Mouse (Mus musculus) kidney, postnatal 14 days (tissue): ENCODE results near the gene Chmp1a.
A peak's percentile ranks its signal among the peaks of the same experiment; 100 is the strongest.
"Not testable (repeated sequence)": the region's sequence is repeated elsewhere in the genome, so short reads cannot be mapped to it uniquely, and the experiment has no call there.

ENCODE experiments used
- DNase-seq: peaks from one replicate; pipeline ENCODE4 v3.0.0; 2022; ENCODE audit warnings: mixed read lengths

Gene Chmp1a

DNA sequence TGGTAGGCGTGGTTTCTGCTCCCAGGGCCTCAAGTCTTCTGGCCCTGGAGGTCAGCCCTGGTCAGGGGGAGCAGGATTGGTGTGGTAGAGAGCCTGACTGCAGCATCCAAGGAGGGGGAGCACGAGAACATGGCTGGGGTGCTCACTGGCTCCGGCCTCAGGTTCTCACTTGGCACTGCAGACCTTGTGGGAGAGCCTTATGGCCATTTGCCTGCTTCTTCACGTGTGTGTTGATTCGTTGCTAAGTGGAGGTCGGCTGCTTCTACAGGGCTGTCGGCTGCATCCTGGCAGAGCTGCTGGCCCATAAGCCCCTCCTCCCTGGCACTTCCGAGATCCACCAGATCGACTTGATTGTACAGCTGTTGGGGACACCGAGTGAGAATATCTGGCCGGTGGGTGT, 17.8 kb upstream of the Chmp1a start:
- DNase-seq = not testable (repeated sequence)

DNA sequence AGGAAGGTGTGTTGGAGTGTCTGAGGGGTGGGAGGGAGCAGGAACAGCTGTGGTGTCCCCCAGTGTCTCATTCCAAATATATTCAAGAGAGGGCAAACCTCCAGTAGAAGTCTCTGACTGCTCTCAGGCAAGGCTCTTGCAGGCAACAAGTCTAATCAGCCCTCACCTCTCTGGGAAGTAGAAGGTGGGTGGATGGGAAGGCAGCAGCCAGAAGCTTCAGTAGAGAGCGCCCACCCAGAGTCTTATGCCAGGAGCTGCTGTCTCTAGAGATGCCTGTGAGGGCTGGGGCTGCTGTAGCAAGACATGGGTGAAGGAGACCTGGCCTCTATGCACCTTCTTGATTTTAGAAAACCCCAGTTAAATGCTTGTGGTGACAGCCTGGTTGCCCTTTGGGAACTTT, 15.9 kb upstream of the Chmp1a start:
- DNase-seq = no peak

DNA sequence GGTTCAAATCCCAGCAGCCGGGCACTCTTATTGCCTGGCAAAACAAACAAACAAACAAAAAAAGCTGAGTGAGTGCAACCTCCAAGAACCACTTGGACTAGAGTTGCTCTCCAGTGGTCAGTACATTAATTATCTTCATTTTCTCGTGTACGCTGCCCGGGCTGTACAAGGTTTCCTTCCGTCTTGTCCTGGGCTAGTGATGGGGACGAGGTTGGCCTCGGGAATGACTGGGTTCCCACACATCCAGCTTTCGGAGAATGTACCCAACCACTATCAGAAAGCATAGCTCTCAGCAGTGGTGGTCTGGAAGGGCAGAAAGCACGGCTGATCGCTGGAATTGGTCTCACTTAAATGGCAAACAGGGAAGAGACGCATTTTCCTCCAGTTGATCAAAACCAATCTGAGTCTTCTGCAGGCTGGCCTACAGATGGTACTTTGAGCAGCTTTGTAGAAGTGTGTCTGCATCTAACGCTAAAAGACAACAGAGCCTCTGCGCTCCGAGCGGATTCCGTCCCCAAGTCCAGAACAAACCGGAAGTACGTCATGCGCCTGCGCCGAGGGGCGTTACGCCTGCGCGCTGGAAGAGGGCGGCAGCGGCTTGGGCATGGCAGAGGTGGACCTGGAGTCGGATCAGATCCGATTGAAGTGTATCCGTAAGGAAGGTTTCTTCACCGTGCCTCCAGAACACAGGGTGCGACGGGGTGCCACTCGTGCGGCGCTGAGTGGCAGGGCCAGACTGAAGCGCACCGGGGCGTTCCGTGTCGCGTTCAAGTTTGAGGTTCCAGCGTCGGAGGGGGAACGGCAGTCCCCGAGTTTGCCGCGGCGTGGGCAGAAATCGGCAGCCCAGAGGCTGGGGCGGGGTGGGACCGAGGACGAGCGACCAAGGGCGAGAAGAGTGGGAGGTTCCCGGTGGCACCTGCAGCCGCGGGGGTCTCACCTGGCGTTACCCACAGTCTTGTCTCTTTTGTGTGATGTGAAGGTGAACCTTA, 12.0 kb upstream of the Chmp1a start, which contains the start of gene Cdk10:
Gene Cdk10, plus strand, starts transcription at position 565 of the 989 bp plus-strand sequence.
- DNase-seq = peak; percentile 95

DNA sequence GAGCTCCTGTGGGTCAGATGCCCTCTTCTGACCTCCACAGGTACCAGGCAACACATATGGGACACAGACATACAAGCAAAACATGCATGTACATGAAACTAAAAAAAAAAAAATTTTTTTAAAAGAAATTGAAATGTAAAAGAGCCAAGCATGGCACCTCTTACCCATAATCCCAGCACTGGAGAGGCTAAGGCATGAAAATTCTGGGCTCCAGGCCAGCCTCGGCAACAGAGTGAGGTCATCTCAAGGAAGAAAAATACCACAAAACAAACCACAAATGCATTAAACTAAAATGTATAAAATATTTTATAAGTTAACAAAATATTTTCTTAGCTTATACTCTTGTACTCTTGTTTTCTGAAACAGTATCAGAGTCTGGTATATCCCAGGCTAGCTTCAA, 8.4 kb upstream of the Chmp1a start:
- DNase-seq = no peak

DNA sequence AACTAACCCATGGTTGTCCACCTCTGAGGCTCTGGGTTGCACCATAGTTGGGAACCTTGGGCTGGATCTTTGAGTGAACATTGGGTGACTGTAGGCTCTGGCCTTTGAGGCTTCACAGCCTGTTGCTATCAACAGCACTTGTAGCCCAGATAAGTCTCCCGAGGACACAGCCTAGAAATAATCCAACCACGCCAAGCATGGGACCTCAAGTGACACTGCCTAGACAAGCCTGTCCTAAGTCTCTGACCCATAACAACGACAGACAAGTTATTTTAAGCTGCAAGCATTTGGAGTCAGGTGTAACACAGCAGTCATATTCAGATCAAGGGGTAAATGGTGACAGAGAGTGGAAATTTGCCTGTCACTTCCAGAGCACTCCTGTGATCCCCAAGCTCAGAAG, 2.9 kb upstream of the Chmp1a start:
- no peak for DNase-seq

DNA sequence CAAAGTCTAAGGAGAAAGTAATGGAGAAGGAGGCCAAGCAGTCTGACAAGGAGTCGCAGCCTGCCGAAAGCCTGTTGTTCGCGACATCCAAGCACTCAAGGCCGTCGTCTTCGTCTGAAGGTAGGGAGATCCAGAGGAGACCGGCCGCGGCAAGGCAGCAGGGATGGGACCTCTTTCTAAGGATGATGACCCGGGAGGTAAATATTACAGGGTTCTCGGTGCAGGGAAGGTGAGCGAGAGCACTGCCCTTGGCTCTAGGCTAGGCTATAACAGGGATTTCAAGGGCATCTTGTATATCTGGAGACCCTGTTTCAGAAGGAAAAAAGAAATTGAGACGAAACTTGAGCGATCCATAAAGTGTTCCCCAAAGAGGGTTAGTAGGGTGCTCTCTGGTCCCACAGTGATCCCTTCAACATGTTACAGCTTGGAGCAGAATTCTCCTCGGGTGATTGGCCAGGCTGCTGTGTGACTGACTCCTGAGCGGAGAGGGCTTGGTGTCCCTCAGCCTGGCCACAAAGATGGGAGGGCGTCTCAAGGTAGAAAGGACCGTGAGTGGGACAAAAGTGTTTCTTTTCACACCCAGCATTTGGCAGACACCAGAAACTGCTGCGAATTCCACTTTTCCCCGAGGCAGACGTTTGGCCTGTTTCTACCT, 682 bp upstream of the Chmp1a start:
- DNase-seq = peak; percentile 21

DNA sequence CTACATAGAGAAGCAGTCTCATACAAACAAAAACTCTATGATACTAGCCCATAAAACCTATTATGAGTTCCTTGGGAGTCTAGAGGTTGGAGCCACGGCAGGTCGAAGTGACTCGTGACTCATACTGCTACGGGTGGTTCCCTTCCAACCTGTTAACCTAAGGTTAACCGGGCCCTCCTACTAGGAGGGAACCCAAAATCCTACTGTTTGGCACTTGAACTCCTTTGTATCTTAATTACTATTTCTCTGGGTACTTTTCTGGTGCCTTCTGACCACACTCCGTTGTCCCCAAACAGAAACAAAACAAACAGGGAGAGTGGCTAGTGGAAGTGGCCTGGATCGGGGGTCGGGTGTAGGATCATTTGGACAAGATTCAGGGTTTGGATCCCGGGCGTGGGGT, 687 bp downstream of the Chmp1a start:
- DNase-seq = no peak

DNA sequence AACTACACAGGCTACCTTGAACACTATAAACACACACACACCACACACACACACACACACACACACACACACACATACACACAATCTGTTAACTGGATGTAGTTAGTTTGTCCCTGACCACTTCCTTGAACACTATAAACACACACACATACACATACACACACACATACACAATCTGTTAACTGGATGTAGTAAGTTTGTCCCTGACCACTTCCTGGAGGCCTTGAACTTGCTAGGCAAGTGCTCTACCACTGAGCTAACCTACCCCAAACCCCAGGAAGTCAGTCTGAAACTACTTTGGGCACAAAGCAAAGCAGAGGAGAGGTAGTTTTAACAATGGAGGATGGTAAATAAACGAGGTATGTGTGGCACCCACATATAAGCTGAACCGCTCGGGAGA, 9.0 kb downstream of the Chmp1a start:
- DNase-seq = no peak

DNA sequence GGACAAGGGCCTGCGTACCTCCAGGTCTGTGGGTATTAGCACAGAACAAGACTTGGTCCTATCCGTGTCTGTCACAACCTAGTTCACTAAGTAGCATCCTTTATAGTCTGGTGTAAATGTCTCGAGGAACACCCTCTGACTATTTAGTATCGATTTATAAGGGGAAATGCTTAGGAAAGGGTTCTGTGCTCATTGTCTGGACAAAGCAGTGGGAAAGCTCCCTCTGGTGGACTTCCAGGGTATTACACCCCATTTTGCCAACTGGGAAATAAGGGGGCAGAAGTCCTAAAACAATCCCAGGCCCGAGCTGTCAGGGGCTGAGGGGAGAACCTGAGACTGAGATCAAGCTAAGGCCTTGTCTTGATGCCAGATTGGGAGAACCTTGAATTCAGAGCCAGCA, 10.3 kb downstream of the Chmp1a start:
- DNase-seq = peak; percentile 81

DNA sequence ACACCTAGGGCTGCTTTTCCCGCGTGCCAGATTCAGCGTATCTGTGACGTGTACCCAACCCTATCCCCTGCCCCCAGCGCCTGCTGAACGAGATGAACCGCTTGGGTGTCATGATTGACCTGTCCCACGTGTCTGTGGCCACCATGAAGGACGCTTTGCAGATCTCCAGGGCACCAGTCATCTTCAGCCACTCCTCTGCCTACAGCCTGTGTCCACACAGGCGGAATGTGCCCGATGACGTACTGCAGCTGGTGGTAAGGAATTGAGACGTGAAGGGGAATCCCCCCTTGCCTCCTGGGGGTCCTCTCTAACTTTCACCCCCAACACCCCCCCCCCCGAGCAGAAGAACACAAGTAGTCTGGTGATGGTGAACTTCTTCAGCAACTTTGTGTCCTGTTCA, 12.7 kb downstream of the Chmp1a start:
- DNase-seq = no peak

DNA sequence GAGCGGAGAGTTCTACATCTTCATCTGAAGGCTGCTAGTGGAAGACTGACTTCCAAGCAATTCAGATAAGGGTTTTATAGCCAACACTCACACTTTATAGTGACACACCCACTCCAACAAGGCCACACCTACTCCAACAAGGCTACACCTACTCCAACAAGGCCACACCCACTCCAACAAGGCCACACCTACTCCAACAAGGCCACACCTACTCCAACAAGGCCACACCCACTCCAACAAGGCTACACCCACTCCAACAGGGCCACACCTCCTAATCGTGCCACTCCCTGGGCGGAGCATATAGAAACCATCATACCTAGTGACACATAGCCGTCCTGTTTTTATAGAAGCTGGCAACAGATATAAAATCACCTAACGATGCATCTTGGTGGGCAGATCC, 15.5 kb downstream of the Chmp1a start:
- DNase-seq = not testable (repeated sequence)

DNA sequence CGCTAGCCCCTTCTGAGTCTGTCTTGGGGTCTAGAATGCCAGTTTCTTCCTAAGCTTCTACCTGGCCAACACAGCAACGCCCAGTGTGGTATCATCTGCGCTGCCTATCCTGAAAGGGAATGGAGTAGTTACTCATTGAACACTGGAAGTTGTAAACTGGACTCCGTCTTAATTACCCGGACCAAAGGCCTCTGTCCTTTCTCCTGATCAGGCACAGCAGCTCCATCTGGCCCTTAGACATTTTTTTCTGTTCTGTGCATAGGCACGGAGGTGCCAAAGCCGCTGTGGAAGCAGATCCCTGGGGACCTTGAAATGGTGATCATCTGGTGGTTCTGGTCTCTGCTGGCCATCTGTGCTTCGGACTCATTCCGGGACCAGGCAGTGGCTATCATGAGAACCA, 18.8 kb downstream of the Chmp1a start:
- DNase-seq = peak; percentile 47

DNA sequence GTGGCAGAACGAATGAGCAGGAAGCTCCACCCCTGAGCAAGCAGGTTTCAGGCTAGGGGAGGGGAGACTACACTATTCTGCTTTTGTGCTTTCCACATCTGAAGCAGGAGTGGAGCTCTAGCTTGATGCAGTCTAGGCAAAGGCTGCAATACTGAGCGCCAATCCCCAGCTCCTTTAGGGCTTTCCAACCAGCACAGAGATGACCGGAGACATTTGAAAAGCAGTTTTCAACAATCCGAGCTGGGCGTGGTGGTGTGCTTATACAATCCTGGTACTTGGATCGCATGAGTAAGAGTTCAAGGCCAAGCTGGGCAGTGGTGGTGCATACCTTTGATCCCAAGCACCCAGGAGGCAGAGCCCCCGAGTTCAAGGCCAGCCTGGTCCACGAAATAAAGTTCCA, 20.7 kb downstream of the Chmp1a start:
- DNase-seq = no peak

DNA sequence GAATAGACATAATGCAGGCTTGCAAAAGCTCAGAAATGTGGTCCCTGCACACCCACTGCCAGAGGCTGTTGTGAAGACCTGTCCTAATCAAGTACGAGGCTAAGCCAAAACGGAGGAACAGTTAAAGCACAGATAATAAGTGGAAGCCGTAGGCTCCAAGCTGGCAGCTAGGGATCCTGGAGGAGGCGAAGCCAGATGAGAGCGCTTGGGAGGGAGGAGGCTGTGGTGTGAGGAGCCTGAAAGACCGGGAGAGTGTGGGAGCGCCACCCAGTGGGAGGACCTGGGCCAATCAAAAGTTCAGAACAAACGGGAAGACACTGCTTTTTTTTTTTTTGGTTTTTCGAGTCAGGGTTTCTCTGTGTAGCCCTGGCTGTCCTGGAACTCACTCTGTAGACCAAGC, 21.9 kb downstream of the Chmp1a start:
- DNase-seq = peak; percentile 84

DNA sequence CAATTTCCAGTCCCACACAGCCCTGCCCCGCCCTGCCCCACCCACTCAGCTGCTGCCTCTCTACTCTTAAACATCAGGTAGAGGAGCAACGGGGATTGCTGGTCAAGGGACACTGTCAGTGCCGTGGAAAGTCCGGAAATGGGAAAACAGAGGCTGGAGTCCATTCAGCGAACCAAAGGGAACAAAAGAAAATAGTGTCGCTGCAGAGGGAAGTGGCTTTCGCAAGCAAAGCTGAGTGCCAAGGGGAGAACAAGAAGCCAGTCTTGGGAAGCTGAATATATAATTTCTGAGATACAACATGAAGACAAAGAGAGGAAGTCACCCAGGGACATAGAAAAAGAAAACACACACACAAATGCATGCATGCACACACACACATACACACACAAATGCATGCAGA, 23.7 kb downstream of the Chmp1a start:
- no peak for DNase-seq

DNA sequence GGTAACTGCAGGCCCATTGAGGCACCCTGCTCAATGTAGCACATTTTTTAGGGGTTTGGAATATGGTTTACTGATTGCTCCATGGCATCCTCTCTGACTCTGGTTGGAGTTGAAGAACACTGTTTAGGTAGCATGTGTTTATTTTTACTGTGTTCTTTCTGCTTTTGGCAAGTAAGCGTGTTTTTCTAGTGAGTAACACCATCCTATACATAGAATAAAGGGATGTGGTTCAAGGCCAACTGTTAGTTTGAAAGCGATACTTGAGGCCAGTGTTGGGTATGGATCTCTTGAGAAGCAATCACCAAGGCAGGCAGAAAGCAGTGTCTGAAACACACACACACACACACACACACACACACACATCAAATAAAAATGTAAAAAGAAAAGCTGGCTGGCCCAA, 24.6 kb downstream of the Chmp1a start:
- no peak for DNase-seq

DNA sequence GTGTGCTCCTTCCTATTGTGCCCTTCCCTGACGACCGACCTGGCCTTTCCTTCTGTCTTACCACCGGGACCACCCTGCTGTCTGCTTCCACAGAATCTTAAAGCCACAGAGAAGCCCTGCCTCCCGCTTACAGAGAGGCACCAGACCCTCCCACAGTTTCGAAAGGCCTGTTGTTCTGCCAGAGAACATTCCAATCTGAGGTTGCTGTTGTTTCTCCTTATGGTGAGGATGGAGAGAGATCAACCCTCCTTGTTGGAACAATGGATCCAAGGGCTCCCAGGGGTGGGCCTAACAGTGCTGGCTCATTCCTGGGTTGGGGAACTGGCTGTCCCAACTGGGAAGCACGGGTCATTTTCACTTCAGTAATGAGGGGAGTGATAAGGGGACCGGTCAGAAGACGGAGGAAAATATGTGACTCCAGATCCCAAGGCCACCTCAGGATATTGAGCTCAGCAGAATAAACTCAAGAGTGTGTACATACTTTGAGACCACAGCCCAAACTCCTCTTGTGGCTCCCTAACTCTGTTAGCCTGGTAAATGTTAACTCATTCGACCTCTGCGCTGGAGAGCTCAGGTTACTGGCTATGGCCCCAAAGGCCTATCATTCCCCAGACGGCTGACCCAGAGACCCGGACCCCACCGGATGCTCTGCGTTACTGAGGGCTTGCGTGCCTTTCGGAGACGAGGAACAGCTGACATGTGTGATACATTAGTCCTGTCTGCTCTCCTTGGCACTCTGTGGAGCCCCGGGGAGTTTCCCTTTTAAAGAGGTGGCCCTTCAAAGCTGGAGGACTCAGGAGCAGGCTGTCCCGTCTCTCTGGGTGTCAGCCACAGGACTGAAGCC, 26.8 kb downstream of the Chmp1a start, which contains the start of gene Dpep1:
Gene Dpep1, plus strand, starts transcription at position 677 of the 844 bp plus-strand sequence.
- DNase-seq = peak; percentile 79

DNA sequence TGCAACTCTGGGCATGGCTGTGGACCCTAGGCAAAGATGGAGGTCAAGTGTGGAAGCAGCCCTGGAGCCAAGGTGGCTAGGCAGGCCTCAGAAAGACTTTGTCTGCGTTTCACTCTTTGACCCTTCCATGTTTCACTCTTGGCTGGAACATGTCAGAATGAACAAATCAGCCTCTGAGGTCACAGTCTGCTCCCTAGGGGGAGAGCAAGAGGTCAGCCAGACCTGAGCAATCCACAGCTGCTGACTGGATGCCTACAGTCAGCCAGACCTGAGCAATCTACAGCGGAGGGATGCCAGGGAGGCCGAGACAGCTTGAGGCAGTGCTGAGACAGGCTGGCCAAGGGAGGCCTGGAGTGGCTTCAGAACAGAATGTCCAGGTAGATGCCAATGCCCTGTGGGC, 31.2 kb downstream of the Chmp1a start:
- peak; percentile 75 for DNase-seq

DNA sequence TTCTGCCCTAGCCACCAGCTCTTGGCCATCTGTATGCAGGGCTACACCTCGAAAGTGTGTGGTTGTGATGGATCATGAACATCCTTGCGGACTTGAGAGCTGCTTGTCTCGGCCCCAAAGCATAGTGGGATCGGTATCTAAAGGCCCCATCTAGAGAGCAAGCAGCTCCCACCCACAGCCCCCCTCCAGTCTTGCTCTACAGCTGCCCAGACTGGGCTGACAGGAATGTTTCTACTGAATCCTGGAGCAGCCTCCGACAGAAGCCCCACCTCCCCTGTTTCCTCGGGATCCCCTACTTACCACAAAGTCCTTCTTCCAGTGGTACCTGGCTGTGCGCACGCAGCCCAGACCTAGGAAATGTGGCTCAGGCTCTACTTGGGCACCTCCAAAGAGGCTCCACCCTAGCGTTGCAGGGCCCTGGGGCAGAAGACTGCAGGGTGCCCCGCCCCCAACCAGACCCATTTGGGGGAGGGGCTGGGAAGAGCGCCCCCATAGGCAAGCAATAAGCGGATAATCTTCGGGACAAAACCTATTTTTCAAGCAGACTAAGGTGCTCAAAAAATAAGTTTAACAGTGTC, 54.6 kb downstream of the Chmp1a start, which contains the start of gene Sult5a1:
Gene Sult5a1, minus strand, starts transcription at position 428 of the 578 bp plus-strand sequence.
- DNase-seq = no peak

DNA sequence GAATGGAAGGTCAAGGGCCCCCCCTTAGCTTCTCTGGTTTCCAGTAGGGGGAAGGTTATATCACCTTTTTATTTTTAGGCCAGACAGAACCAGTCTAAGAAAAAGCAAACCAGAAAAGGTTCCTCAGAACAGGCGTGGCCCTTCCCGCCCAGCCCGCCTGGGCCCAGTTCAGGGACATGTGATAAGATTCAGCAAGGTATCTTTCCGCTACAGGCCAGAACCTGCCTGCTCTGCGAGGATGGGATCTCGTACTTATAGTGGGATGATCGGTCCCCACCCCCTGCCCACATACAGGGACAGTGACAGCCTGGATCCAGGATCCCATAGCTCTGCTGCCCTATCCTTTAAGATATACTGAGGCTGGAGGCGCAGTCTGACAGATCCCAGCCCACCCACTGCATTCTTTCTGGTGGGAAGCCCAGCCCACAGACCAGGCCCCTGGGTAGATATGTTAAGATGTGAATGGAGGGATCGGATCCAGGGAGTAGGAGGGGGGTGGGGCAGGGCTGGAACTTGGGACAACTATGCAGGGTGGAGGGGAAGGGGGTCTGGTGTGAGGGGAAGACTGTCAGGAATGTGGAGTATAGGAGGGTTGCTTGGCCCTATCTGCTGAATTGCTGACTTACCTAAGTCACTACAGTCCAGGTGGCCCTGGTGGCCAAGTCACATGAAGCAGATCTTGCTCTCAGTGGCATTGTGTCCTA, 56.3 kb downstream of the Chmp1a start:
- no peak for DNase-seq

DNA sequence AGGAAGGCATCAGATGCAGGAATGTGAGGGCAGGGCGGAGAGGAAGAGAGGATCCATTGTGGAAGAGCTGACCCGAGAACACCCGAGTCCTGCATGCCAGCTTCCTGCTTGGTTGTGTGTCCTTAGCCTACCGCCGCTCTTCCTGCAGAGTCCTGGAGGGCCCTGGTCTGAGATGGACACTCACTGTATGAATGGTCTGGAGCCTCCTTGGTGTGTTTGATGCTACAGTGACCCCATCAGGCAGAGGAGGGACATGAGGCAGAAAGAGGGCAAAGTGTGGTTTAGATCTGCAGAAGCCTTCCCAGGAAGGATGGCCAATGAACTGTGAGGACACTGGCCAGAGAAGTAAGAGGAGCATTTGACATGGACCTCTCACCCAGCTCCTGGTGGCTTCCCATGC, 57.4 kb downstream of the Chmp1a start:
- DNase-seq = peak; percentile 57
